Mouse (Mus musculus) MN1 (cell line): ENCODE measurements at regions not wholly inside any gene's neighbourhood (a gene's known extent, or its start where the extent isn't known, plus 50 kb on each side); places are given as distances from the start of the nearest gene placed in this dataset.
"Not testable (repeated sequence)": the region's sequence is repeated elsewhere in the genome, so short reads cannot be mapped to it uniquely, and the experiment has no call there.

ENCODE experiments used
- DNase-seq: peaks from one replicate; pipeline ENCODE4 v3.0.0-alpha.2; 2016; ENCODE audit warnings: low spot score

DNA sequence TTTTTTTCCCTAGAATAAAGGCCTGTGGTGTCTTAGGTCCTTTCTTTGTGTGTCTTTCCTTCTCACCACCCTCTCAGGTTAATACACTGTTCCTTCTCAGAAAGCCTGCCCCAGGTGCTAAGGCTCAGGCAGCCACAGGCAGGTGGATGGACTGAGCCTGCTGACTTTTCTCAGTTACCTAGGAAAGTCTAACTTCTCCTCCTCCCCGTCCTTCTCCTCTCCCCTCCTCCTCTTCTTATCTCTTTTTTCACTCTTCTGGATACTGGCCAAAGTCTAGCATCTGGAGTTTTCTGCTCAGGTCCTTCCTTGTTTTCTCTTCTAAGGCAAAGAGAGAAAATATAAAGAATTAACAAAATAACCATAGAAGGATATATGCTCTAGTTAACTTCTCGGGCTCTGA, 260.5 kb downstream of the Dad1 start:
- no peak for DNase-seq

DNA sequence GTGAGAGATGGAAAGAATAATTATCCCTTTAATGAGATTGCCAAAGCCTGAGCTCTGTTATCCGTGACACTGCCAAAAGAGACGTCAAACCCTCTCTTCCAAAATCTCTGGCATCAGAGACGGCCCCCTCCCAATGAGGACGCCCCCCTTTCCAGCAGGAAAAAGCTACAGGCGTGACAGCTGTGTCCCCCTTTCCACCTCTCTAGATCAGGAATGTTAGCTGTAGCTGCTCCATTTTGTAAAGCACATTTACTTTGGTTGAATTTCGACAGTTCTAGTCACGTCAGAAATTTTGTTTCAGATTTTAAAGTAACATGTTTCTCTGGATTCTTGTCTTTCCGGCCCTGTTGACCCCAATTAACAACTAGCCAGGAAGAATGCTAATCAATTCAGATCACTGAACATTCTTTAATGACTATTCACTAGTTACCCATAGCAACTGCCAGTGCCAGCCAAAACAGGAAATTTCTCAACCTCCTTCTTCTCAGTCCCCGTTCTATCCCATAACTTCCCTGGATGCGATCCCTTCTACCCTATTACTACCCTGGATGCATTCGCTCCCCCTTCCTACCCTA, 261.1 kb downstream of the Dad1 start:
- no peak for DNase-seq

DNA sequence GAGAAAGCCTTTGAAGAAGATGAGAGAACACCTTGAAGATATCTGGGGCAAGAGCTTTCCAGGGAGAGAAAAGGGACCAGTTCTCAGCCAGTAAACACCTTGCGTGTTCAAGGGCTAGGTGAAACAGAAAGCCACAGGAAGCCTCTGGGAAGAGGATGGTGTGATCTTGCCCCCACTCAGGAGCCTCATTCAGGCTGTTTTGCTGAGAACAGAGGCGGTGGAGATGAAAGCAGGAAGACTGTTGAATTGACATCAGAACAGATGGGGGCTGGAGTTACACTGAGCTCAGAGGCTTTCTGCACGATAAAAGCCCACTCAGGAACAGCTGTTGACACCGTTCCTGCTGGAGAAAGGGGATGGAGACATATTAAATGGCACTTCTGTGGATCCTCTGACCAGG, 262.5 kb downstream of the Dad1 start:
- DNase-seq: no peak

DNA sequence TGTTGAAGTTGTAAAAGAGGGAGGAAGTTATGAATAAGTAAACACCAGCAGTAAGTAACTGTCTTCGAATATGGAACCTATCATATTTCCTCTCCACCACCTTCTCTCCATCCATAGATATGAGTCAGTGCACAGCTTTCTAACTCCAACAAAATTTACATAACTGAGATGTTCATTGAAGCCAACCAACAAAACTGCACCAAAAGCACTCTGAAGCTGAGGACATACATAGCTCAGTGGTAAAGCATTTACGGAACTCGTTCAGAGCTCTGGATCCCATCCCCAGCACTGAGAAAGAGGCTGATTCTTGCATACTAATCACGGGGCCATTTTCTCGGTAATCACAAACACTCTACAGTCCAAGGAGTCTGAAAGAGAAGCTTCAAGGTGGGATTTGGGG, 273.1 kb downstream of the Dad1 start:
- no peak for DNase-seq

DNA sequence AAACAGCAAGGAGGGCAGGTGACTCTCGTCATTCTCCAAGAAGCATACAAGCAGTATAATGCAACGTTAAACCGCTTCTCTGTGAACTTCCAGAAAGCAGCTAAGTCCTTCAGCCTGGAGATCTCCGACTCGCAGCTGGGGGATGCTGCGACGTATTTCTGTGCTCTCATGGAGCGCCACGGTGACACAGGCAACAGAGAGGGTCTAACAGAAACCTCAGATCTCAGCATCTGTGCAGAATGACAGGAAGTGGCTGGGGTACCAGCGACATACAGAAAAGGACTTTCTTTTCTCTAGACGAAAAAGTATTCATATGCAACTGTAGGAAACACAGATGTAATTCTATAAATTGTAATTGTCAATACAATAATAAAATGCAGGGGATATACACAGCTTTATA, 292.5 kb downstream of the Dad1 start:
- not testable (repeated sequence) for DNase-seq

DNA sequence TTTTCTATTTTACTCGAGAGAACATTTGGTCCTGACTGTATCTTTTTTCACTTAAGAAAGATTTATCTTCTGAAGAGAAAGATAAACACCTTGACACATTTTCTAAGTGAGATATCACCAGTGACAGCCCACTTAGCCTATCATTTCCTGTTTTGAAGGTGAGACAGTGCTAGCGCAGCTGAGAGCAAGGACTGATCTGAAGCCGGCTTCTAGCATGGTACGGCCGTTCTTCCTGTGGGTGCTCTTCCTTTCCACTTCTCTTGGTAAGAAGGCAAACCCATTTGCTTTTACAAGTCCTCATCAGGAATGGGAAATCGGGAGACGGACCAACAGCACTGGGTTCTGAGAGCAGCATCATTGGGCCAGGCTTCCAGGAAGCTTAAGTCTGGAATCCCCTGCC, 293.1 kb downstream of the Dad1 start:
- no peak for DNase-seq

DNA sequence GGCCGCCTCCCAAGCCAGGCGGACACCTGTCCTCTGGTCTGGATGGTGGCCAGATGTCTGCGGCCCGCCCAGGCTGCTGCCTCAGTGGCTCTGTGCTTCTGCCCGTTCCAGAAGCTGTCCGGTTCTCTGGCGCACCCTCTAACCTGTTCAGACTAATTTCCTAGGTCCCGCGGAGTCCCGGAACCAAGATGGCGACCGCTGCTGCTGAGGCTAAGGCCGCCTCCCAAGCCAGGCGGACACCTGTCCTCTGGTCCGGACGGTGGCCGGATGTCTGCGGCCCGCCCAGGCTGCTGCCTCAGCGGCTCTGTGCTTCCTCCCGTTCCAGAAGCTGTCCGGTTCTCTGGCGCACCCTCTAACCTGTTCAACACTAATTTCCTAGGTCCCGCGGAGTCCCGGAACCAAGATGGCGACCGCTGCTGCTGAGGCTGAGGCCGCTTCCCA, 318.1 kb downstream of the Dad1 start:
- DNase-seq: not testable (repeated sequence)

DNA sequence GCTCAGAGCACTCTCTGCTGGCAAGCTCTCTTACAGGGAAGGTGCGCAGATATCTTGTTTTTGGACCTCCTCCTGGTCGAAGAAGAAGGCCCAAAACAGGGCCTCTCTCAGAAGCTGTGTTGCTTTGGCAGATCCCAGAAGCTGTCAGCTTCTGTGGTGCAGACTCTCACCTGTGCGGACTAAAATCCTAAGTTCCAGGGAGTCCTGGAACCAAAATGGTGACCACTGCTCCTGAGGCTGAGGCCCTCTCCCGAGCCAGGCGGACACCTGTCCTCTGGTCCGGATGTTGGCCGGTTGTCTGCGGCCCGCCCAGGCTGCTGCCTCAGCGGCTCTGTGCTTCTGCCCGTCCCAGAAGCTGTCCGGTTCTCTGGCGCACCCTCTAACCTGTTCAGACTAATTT, 318.6 kb downstream of the Dad1 start:
- not testable (repeated sequence) for DNase-seq

DNA sequence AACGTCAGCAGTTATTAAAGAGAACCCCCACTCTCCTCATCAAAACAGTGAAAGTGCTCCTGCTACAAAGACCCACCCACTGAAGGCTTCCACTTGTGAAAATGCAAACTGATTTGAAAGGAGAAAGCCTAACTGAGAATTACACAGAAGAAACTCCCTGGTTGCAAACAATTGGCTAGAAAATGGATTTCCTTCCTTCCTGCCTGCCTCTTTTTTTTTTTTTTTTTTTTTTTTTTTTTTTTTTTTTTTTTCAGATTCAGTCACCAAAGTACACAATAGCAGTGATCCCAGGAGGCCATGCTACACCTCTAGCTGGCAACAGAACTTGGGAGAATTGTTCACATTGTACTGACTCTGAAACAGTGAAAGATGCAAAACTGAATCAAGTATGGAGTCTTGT, 343.0 kb downstream of the Dad1 start:
- no peak for DNase-seq

DNA sequence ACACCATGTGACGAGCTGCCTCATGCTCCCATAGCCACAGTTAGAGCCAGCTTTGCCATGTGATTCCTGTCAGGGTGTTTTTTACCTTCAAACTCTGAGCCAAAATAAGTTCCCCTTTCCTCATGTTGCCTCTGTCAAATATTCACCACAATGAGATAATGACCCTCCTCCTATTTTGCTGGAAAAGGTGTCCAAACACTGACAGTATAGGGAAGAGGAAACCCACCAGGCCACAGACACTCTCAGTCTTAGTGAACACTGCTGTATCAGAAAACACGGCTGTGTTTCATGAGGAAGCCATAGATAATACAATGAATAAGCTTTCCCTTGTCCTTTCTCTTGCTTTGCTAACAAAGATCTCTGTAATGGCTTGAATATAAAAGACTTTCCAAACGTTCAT, 349.3 kb downstream of the Dad1 start:
- no peak for DNase-seq

DNA sequence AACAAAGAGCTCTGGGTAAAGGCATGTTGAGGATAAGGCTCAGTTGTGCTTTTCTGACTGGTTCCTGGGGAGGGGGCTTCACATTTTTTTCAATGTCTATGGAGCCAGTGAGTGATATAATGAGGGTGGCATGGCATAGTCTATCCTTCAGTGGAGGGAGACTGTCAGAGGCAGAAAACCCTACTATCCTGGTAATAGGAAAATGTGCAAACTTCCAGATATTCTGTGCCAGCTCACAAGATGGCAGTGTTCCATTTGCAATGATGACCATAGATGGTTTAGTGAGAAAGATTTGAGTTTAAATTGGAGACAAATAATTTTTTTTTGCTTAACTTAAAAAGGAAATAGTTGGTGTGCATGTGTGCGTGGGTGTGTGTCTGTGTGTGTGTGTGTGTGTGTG, 352.8 kb downstream of the Dad1 start:
- no peak for DNase-seq

DNA sequence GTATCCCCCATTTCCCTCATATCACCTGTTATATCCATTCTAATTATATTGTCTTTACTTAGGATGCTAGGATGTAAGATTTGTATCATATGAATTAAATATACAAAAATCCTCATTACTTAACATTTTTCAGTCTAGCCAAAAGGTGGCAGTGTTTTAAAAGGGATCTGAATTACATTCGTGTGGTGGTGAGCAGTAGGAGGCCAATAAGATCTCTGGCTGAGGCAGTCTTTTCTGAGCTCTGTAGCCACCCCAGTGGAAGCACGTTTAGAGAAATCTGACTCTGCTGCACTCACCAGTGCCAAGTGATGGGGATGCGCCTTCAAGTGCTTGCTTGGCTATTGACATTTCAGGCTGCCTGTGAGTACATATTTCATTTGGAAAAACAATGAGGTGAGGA, 372.6 kb downstream of the Dad1 start:
- DNase-seq: no peak

DNA sequence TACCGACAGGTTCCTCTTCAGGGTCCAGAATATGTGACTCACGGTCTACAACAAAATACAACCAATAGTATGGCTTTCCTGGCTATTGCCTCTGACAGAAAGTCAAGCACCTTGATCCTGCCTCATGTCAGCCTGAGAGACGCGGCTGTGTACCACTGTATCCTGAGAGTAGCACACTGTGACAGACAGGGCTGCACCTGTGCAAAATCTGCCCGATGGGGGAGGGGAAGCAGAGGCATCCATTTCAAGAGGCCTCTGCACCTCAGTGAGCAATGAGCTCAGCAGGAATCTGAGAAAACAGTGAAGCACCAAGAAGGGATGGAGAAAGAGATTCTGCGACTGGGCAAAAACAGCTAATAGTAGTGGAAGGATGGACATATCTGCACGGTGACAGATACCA, 377.3 kb downstream of the Dad1 start:
- no peak for DNase-seq

DNA sequence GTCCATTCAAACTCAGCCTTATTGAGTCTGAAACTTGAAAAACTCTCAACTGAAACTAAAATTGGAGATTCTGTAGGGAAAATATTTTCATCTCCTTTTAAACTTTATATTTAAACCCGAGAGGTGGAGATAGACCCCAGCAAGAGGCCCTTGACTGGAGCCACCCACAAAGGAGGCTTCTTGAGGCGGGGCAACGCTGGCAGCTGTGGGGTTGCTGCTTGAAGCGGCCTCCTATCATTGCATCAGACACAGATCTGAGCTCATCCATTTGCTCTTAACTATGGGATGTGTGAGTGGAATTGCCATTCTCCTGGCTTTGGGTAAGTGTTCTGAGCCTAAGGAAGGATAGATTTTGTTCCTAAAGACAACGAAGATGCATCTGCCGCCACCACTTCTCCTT, 378.2 kb downstream of the Dad1 start:
- no peak for DNase-seq

DNA sequence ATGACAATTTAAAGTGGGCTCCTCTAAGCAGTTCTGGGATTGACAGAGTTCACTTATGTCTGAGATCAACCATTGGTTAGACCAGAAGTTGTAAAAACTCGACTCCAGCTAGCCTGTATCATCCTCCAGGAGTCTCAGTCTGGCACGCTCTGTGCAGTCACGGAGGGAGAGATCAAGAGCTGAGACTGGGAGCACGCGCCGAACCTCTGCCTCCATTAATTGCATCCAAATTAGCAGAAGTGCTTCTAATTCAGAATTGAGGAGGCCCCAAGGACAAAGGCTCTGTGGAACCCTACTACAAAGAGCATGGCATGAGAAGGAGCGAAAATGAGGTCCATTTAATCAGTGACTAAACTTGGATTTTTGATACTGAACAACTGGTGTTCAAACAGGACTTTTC, 406.9 kb downstream of the Dad1 start:
- DNase-seq: no peak

DNA sequence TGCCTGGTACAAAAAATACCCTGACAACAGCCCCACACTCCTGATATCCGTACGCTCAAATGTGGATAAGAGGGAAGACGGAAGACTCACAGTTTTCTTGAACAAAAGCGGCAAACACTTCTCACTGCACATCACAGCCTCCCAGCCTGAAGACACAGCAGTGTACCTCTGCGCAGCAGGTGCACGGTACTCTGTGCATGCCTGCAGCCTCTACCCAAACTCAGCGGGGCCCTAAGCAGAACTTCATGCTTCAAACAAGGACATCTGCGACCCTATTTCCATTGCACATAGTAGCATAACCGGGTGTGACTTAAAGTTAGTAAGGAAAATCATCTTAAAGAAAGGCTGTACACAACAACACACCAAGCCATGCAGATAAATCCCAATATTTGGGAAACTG, 408.3 kb downstream of the Dad1 start:
- no peak for DNase-seq

DNA sequence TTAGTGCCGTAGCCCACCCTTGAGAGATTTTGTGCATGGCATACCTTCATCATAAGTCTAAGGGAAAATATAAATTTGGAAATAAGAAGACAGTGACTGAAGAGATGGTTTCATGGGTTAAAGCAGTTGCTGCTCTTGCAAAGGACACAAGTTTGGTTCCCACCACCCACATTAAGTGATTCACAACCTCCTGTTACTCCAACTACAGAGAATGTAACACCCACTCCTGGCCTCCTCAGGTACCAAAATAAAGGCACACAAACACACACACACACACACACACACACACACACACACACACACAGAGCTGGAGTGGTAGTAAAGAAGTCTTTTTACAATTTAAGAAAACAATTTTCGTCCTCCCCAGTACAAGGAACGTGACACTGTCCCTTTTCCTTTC, 421.4 kb downstream of the Dad1 start:
- no peak for DNase-seq

DNA sequence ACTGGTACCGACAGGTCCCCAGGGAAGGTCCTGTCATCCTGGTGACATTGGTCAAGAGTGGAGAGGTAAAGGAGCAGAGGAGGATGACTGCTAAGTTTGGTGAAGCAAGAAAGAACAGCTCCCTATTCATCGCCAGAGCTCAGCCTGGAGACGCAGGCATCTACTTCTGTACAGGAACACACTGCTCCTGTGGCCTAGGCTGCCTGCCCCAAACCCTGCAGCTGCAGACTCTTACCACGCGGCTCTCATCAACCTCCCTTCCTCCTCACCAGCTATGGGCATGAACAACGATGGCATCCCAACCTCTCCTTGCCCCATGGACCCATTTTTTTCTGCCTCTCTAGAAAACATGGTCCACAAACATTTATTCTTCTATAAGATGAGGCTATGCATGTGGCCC, 422.3 kb downstream of the Dad1 start:
- DNase-seq: no peak

DNA sequence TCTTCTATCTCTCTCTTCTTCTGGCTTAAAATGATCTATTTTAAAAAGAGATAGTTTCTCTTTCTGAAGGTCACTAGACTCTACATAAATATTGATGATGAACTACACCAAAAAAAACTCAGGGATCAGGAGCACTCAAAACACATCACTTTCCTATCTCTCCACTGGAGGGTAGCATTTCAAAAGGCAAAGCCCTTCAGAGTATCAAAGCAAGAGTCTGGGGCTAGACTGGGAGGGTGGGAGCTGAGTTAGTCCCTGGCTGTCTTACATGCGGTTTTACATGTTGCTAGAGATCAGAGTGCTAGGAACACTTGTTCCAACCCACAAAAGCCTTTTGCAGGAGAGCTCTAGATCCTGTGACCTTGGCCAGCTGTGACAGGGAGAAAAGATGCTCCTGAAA, 423.2 kb downstream of the Dad1 start:
- DNase-seq: no peak

DNA sequence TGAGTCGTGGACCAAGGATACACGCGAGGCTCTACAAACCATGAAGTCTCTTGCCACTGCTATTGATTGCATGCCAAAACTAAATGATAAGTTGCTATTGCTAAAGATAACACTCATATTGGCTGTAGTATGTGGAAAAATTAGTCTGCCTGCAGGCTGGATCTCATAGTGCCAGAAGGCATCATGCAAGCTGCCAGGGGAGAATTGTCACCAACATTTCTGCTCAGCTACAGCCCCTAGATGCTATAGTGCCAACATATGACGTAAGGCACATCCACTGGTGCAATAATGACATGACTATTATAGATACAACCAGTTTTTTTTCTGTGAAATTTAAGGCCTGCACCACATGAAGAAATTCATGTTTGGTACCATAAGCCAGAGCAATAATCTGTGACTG, 427.1 kb downstream of the Dad1 start:
- DNase-seq: no peak

DNA sequence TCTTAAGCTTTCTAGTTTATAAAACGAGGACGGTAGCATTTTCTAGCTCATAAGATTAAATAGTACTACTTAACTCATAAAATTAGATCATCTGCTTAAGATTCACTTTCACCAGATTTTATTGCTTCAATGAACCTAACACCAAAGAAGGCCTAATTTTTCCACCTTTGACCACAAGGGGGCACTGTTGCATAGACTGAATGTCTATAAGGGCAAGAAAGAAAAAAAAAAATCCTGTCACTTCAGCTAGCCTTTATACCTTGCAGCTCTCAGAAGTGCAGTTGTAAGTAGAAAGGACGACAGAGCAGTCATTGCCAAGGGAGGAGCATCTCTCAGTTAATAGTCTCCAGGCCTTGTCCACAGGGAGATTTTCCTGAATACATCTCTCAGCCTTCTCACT, 447.7 kb downstream of the Dad1 start:
- DNase-seq: peak; percentile 33

DNA sequence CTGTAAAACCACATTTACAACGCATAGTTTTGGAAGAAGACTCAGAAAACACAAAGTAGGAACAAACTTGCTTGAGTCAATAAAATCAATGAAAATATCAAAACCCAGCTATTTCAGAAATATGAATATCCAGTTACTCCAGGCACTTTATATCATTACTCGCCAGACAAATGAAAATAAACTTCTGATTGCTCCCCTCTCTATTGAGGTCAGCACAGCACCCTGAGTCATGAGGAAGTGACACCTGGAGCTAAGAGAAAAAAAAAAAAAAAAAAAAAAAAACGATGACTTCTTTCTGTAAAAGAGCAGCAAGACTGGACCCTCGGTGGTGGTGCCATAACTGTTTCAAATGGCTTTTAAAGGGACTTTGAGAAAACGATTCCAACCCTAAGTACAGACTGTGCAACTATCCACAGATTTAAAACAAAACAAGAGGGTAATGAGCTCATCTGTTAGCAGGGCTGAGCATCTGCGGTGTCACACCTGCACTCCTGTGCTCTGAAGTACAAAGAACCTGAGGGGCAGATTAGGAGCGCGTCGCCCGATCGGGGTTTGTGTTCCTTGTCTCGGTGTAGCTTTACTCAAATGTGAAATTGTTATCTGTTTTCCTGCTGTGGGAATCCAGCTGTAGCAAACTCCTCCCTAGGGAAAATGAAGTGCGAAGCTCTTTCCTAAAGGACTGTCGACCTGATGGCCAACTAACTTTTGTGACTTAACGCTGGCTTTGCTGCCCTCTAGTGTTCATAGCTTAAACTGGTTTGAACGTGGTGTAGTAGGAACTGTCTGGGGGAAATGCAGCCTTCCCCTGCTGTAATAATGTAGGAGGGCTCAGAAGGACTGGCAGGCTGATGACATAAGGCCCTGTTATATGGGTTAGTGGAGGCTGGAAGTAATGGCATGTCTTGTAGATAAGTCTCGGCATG, 449.9 kb downstream of the Dad1 start:
- DNase-seq: peak; percentile 42

DNA sequence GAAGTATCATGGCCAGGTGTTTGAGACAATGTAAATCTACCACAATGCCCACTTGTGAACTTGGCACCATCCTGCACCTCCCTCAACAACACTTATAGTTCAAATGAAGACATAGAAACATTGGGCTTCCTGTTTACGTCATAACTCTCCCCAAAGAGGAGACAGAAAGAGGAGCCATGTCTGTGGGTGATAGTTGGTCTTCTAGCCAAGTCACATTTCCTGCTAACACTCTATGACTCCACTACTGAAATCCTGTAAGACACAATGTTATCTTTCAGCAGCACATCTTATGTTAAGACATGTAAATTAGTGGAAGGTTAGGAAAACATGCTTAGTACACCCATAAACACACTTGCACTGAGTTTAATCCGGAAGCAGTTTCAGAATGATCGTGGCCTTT, 451.4 kb downstream of the Dad1 start:
- DNase-seq: no peak
